Mouse (Mus musculus) fibroblast of lung, adult 2 months (primary cell): ENCODE measurements around the gene Olfr198.
"Not testable (repeated sequence)": the region's sequence is repeated elsewhere in the genome, so short reads cannot be mapped to it uniquely, and the experiment has no call there.

Experiments used
- DNase-seq: peaks from one replicate; pipeline ENCODE4 v3.0.0-alpha.2; 2011; ENCODE audit warnings: low read depth

Gene Olfr198

DNA sequence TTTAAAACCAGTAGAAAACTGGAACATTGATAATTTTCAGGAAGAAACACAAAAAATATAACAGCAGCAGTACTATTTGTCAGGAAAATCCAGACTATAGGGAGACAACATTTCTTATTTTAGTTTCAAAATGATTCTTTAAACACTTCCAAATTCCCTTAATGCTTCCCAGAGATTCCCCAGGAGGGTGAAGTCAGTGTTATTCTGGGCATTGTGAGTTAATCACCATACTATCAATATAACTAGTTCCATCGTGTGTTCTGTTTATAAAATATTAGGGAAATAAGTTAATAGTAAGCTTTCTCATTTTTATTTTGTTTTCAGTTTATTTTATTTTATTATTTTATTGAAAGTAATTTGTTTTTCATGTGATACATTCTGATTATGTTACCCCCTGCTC lies at the start of gene Olfr198:
Olfr198 (minus strand) TSS at position 101 of the 400 bp plus-strand sequence.
- DNase-seq: not testable (repeated sequence)

DNA sequence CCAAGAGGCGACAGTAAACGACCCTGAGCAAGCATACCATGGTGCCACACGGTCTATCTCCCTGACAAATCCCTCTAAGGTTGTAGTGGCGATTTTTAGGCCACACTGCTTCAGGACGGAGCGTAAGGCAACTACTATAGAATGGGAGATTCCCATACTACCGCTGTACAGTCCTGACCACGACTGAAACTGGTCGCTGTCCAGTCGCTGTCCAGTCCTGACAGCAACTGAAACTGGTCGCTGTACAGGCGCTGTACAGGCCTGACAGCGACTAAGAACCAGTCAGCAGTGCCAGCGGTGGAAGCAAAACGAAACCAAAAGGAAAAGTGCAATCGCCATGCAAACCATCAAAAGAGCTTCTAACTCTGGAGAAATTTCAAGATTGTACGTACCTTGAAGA lies 46.4 kb upstream of the Olfr198 start:
- DNase-seq: no peak

DNA sequence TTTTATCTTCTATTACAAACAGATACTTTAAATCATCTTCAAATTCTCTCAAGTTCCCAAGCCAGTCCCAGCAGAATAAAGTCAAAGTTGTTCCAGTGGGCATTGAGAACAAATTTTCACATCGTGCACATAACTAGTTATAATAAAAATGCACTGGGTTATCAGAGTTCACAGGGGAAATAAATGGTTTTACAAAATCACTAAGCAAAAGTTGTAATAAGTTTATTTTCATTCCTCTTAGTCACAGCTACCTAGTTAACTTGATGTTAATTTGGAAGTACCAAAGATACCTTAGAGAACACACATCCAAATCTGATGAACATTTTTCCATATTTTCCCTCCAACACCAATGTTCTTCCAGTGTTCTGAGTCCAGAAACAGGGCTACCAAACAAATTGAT lies 16.3 kb upstream of the Olfr198 start, which contains the start of gene Olfr199:
Olfr199 (minus strand) TSS at position 101 of the 400 bp plus-strand sequence.
- DNase-seq: not testable (repeated sequence)

DNA sequence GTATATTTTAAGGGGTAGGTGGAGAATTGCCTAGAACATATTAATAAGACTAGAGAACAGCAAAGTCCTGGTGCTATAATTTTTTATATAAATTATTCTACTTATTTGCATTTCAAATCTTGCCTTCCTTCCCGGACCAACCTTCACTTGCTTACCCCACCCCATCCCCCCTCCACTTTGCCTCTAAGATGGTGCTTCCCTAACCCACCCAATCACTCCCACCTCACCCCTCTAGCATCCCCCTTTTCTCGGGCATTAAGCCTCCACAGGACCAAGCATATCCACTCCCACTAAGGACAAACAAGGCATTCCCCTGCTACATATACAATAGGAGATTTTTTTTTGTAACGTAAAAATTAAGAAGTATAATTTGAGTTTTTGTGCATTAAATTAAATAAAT lies 14.5 kb upstream of the Olfr198 start:
- DNase-seq: not testable (repeated sequence)

DNA sequence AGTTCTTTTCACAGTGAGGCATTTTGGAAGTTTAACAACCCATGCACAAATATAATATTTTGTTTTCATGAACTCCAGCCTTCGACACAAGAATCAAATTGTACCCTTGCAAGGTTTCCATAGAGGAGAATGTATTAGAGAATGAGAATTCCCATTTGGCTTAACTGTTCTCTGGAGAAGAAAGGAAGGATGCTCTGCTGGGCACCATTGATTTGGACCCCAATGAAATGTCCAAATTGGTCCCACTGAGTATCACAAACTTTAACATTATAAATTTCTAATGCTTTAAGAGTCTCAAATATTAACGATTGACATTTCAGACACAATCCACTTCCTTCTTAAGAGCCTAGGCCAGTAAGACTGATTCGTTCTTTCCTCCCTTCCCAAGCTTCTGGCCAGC lies 33.0 kb downstream of the Olfr198 start, which contains the start of gene Olfr196:
Olfr196 (minus strand) TSS at position 101 of the 400 bp plus-strand sequence.
- DNase-seq: no peak

DNA sequence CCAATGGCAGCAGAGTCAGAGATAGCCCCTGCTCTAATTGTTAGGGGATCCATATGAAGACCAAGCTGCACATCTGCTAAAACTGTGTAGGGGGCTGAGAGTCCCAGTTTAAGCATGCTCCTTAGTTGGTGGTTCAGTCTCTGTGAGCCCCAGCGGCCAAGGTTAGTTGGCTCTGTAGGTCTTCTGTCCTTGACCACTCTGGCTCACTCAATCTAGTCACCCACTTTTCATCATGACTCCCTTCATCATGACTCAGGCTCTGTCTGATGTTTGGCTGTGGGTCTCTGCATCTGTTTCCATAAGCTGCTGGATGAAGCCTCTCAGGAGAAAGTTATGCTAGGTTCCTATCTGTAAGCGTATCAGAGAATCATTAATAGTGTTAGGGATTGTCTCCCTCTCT lies 51.3 kb downstream of the Olfr198 start:
- no peak for DNase-seq
